Mouse (Mus musculus) Patski (cell line): Measurements from ENCODE around the gene Mex3d. TPM values are rescaled to one million over a fixed set of nuclear protein-coding genes. Genes with fewer than 3 reads are reported as not detected.
"Not testable (repeated sequence)": the region's sequence is repeated elsewhere in the genome, so short reads cannot be mapped to it uniquely, and the experiment has no call there.

Experiments used
- ATAC-seq: fragments of 100-300 bp; one replicate; pipeline ENCODE4 v1.8.0; 2021
- CTCF ChIA-PET: fragments of 350-600 bp; sonication (Branson Sonifier 250); formaldehyde crosslinking; loops from one replicate; lab custom pipeline; 2022; ENCODE audit warnings: inconsistent platforms; lab: Charles Lee
- POLR2A ChIA-PET: fragments of 350-600 bp; sonication (Branson Sonifier 250); formaldehyde crosslinking; loops from one replicate; lab custom pipeline; 2022; ENCODE audit warnings: antibody characterized with exemption, inconsistent platforms; lab: Charles Lee
- DNase-seq: peaks from one replicate; pipeline ENCODE4 v3.0.0-alpha.2; 2011; ENCODE audit warnings: low read depth, low spot score
- H3K27me3 ChIP-seq: fragments of 371-371 bp; one replicate; pipeline ENCODE4 v1.5.1; 2021
- CTCF ChIP-seq: fragments of 100-300 bp; IDR thresholded peaks from one replicate; pipeline ENCODE4 v1.5.1; 2021
- in situ Hi-C: fragments of 300-500 bp; cut with MboI; formaldehyde crosslinking; loops from 3 replicates; pipeline ENCODE4 v1.11.1; 2018; ENCODE audit warnings: low pct_unique_long_range_greater_than_20kb, mixed read lengths
- polyA plus RNA-seq: library from polyadenylated mRNA; unstranded; gene quantifications from one replicate; pipeline ENCODE4 v1.2.3, GENCODE M21; 2021

Mex3d gene
- polyA plus RNA-seq, 1 experiment from 2014 or later = 30.6 TPM

- in situ Hi-C loops = no loop called here
- no peak for DNase-seq
- ChIA-PET CTCF (no interaction called here), POLR2A (interaction anchor here (0.5 kb wide), 1 partner anchor 88 kb away, joined by 3 read pairs; no protein-coding TSS in a partner anchor)
- no peaks in the 10 kb centered on the region for H3K27me3 ChIP-seq
- TF ChIP-seq CTCF = no peak
- peak; percentile 29 for ATAC-seq
These were observed 39.1 kb downstream of the Mex3d start, which contains the start of gene Adamtsl5 for GRCm38 (mm10) chr10:80348244-80348781. Gene Adamtsl5 (minus strand): TSS chr10:80348412.

- ChIA-PET CTCF (no interaction called here), POLR2A (no interaction called here)
- no peak for TF ChIP-seq CTCF
- no peak for DNase-seq
- no peaks in the 10 kb centered on the region for H3K27me3 ChIP-seq
- ATAC-seq = no peak
- in situ Hi-C loops = no loop called here
These were observed 39.9 kb downstream of the Mex3d start for GRCm38 (mm10) chr10:80347514-80347967.

GRCm38 (mm10) chr10:80345929-80346328, 41.5 kb downstream of the Mex3d start:
- DNase-seq, CTCF ChIA-PET, ATAC-seq: not testable (repeated sequence)

GRCm38 (mm10) chr10:80345122-80345521, 42.3 kb downstream of the Mex3d start:
- in situ Hi-C loops = no loop called here
- ATAC-seq = no peak
- POLR2A ChIA-PET = no interaction called here
- no peak for DNase-seq
- TF ChIP-seq CTCF = no peak
- H3K27me3 ChIP-seq = no peaks in the 10 kb centered on the region
- CTCF ChIA-PET = no interaction called here

More at GRCm38 (mm10) chr10:80345929-80346328, 41.5 kb downstream of the Mex3d start:
- in situ Hi-C loops, POLR2A ChIA-PET, H3K27me3 ChIP-seq: not testable (repeated sequence)

GRCm38 (mm10) chr10:80344131-80344661, 43.3 kb downstream of the Mex3d start:
- ATAC-seq = no peak
- in situ Hi-C loops = no loop called here
- ChIA-PET POLR2A (interaction anchor here (1.7 kb wide), 1 partner anchor 12 kb away, joined by 4 read pairs; no protein-coding TSS in a partner anchor), CTCF (no interaction called here)
- DNase-seq = no peak
- TF ChIP-seq CTCF = no peak
- H3K27me3 ChIP-seq = no peaks in the 10 kb centered on the region

GRCm38 (mm10) chr10:80343425-80343895, 44.0 kb downstream of the Mex3d start:
- ATAC-seq = no peak

GRCm38 (mm10) chr10:80342749-80343424, 44.6 kb downstream of the Mex3d start:
- TF ChIP-seq CTCF = no peak
- ChIA-PET CTCF (no interaction called here), POLR2A (interaction anchor here (1.7 kb wide), 1 partner anchor 11 kb away, joined by 4 read pairs; no protein-coding TSS in a partner anchor)
- ATAC-seq (peak; percentile 24), DNase-seq (peak; percentile 31)
- H3K27me3 ChIP-seq = no peaks in the 10 kb centered on the region
- in situ Hi-C loops = no loop called here

More at GRCm38 (mm10) chr10:80343425-80343895, 44.0 kb downstream of the Mex3d start:
- POLR2A ChIA-PET = interaction anchor here (1.7 kb wide), 1 partner anchor 12 kb away, joined by 4 read pairs; no protein-coding TSS in a partner anchor
- no peak for DNase-seq
- in situ Hi-C loops = no loop called here
- CTCF ChIA-PET = no interaction called here
- no peaks in the 10 kb centered on the region for H3K27me3 ChIP-seq
- no peak for TF ChIP-seq CTCF

- ATAC-seq = no peak
- H3K27me3 ChIP-seq = no peaks in the 10 kb centered on the region
- POLR2A ChIA-PET = no interaction called here
- TF ChIP-seq CTCF = no peak
- no peak for DNase-seq
- in situ Hi-C loops = no loop called here
- CTCF ChIA-PET = no interaction called here
These were observed 45.1 kb downstream of the Mex3d start for GRCm38 (mm10) chr10:80342305-80342748.

GRCm38 (mm10) chr10:80341491-80342304, 45.8 kb downstream of the Mex3d start:
- no peaks in the 10 kb centered on the region for H3K27me3 ChIP-seq
- in situ Hi-C loops = no loop called here
- no peak for TF ChIP-seq CTCF
- ATAC-seq (no peak), DNase-seq (no peak)
- POLR2A ChIA-PET = no interaction called here
- CTCF ChIA-PET = interaction anchor here (1.3 to 2.1 kb wide), 3 partner anchors 9 to 45 kb away, joined by 3 to 13 read pairs (median 5); no protein-coding TSS in a partner anchor

- in situ Hi-C loops = no loop called here
- ChIA-PET POLR2A (no interaction called here), CTCF (interaction anchor here (0.9 to 2.1 kb wide), 7 partner anchors 10 to 44 kb away, joined by 3 to 13 read pairs (median 4); partner anchors contain the start of gene Reep6)
- H3K27me3 ChIP-seq = no peaks in the 10 kb centered on the region
- DNase-seq (no peak), ATAC-seq (no peak)
- TF ChIP-seq CTCF = no peak
These were observed 46.4 kb downstream of the Mex3d start for GRCm38 (mm10) chr10:80341026-80341425.
